In genomic region chr11:85352539-85353380, GRCm38 (mm10) we compare ENCODE assay signal across 8 mouse cellular contexts. TPM values are rescaled to one million over a fixed set of nuclear protein-coding genes. Genes with fewer than 3 reads are reported as not detected.
DNase-seq lines count a peak whose midpoint lies in the region; ATAC-seq lines count a peak whose summit lies in the region.

TSS of gene Bcas3 (plus strand) at chr11:85353167.

- no peaks in the 10 kb centered on the region for H3K9me3 ChIP-seq in heart, embryonic 13.5 days
- no peaks in the 10 kb centered on the region for H3K9me3 ChIP-seq in liver, embryonic 12.5 days (replicated peaks)
- H3K9me3 ChIP-seq in stomach, embryonic 15.5 days = no peaks in the 10 kb centered on the region

- H3K4me2 ChIP-seq in heart, embryonic 13.5 days = peak within 1 kb of the TSS; percentile 87
- H3K4me2 ChIP-seq in liver, embryonic 12.5 days = peak within 1 kb of the TSS; percentile 84
- H3K4me2 ChIP-seq in stomach, embryonic 15.5 days = peak within 1 kb of the TSS; percentile 73

- peak within 1 kb of the TSS; percentile 75 for H3K4me3 ChIP-seq in brown adipose tissue, adult 24 weeks (ENCODE audit: insufficient read depth, low read depth, low read length)
- peak within 1 kb of the TSS; percentile 87 for H3K4me3 ChIP-seq in heart, embryonic 13.5 days
- H3K4me3 ChIP-seq in liver, embryonic 12.5 days = peak within 1 kb of the TSS; percentile 75
- peak within 1 kb of the TSS; percentile 73 for H3K4me3 ChIP-seq in stomach, embryonic 15.5 days (replicated peaks)

- H3K9ac ChIP-seq in heart, embryonic 13.5 days = peak within 1 kb of the TSS; percentile 92
- peak within 1 kb of the TSS; percentile 84 for H3K9ac ChIP-seq in liver, embryonic 12.5 days
- H3K9ac ChIP-seq in stomach, embryonic 15.5 days = peak within 1 kb of the TSS; percentile 73

- H3K36me3 ChIP-seq in heart, embryonic 13.5 days = peaks cover 9% of the 10 kb centered on the region; the same call in 1 of the 2 replicates
- H3K36me3 ChIP-seq in liver, embryonic 12.5 days = peaks cover 16% of the 10 kb centered on the region
- H3K36me3 ChIP-seq in stomach, embryonic 15.5 days = no peaks in the 10 kb centered on the region

- H3K4me1 ChIP-seq in brown adipose tissue, adult 24 weeks (ENCODE audit: control insufficient read depth, insufficient read depth, insufficient read length, low read length) = no peaks in the 10 kb centered on the region
- peaks cover 14% of the 10 kb centered on the region for H3K4me1 ChIP-seq in heart, embryonic 13.5 days
- H3K4me1 ChIP-seq in liver, embryonic 12.5 days = peaks cover 59% of the 10 kb centered on the region
- 0 out of 2 replicates have a peak, but pooled peaks cover 6% of the 10 kb centered on the region for H3K4me1 ChIP-seq in stomach, embryonic 15.5 days

- no peaks in the 10 kb centered on the region for H3K27me3 ChIP-seq in heart, embryonic 13.5 days (replicated peaks)
- no peaks in the 10 kb centered on the region for H3K27me3 ChIP-seq in liver, embryonic 12.5 days (replicated peaks)
- no peaks in the 10 kb centered on the region for H3K27me3 ChIP-seq in stomach, embryonic 15.5 days (replicated peaks)

- peak; percentile 98 for DNase-seq in CD4-positive, CD25-positive, alpha-beta regulatory T cell, adult 2 months (ENCODE audit: low read depth, low spot score)
- DNase-seq in fat pad, adult 2 months (ENCODE audit: extremely low read depth, low read depth, low spot score) = peak; percentile 74
- peak; percentile 99 for DNase-seq in kidney, postnatal 10 days
- DNase-seq in natural killer cell, adult 2 months (ENCODE audit: low spot score in 2 of 2) = peak; percentile 98

- ATAC-seq in heart, embryonic 13.5 days (ENCODE audit: extremely low read depth, insufficient number of reproducible peaks, low FRiP score, low TSS enrichment) = peak; percentile 99
- ATAC-seq in liver, embryonic 12.5 days = peak; percentile 96
- ATAC-seq in stomach, embryonic 15.5 days (ENCODE audit: insufficient read depth, low FRiP score, low read depth) = peak; percentile 99

- peak within 1 kb of the TSS; percentile 32; the same call in 1 of the 2 replicates for H3K27ac ChIP-seq in brown adipose tissue, adult 24 weeks (replicated peaks; ENCODE audit: low read depth, low read length)
- H3K27ac ChIP-seq in heart, embryonic 13.5 days (replicated peaks) = peak within 1 kb of the TSS; percentile 81
- H3K27ac ChIP-seq in liver, embryonic 12.5 days = peak within 1 kb of the TSS; percentile 75
- peak within 1 kb of the TSS; percentile 60; the same call in 1 of the 2 replicates for H3K27ac ChIP-seq in stomach, embryonic 15.5 days

- under 1% methylated on average over 47 of the region's 47 CpGs for WGBS in heart, embryonic 13.5 days
- WGBS in liver, embryonic 12.5 days (ENCODE audit: insufficient replicate concordance) = under 1% methylated on average over 47 of the region's 47 CpGs
- under 1% methylated on average over 47 of the region's 47 CpGs for WGBS in stomach, embryonic 15.5 days

RNA-seq across cellular contexts. Expression of gene Bcas3, which starts in this region (rescaled TPM):
- 21.2 and 27.8 TPM in 2 replicates for polyA plus RNA-seq in brown adipose tissue, adult 24 weeks (2012; ENCODE audit: insufficient read depth, insufficient read length, missing spikeins)
- 17.4 and 18.3 TPM in 2 replicates for polyA plus RNA-seq in heart, embryonic 13.5 days (2015; fragmentation: Nextera tagmentation; extraction: Ambion mirVana)
- polyA plus RNA-seq in liver, embryonic 12.5 days (2016; fragmentation: Nextera tagmentation; extraction: Ambion mirVana) = 18.2 and 23.4 TPM in 2 replicates
- polyA plus RNA-seq in stomach, embryonic 15.5 days (2015; fragmentation: Nextera tagmentation; extraction: Ambion mirVana) = 16.7 and 17.9 TPM in 2 replicates

Comparison
In these comparisons a context has a peak if more than half of its experiments do, and no peak if none do; other contexts are left out.
1. Peak in every context shown above with its lines: DNase-seq, ATAC-seq, H3K4me3 ChIP-seq and H3K27ac ChIP-seq.